Mouse (Mus musculus): ENCODE results near the gene Odf3l1. TPM values are rescaled to one million over a fixed set of nuclear protein-coding genes. Genes with fewer than 3 reads are reported as not detected.

Gene Odf3l1
- polyA plus RNA-seq, 1 experiment from 2014 or later, result not detected

GRCm38 (mm10) chr9:56890522-56891250, 26.2 kb upstream of the Odf3l1 start:
- H3K27ac ChIP-seq, result no peak overlapping the region
- no peaks in the 10 kb centered on the region for H3K79me2 ChIP-seq (ENCODE audit: inconsistent target)
- 68% methylated on average over 10 of the region's 11 CpGs for WGBS (ENCODE audit: missing documents)
- no peak overlapping the region for H3K4me3 ChIP-seq (ENCODE audit: inconsistent target)
- H3K36me3 ChIP-seq (ENCODE audit: inconsistent target), result no peaks in the 10 kb centered on the region

DNA sequence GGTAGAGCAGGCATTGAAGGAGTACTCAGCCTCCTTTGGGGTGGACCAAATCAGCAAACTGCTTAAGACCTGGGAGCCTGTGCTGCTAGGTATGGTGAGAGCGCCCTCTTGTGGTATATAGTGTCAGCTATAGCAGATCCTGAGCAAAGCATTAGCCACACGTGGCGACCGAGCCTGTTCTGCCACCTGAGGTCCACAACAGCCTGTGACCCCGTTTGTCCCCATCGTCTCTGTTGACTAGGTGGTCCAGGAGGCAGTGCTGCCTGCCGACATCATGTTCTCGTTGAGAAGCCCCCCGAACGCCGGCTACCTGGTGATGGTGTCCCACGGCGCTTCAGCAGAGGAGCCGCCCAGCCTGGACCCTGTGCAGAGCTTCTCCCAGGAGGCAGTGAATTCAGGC, 25.3 kb upstream of the Odf3l1 start:
- Histone ChIP-seq H3K36me3 (ENCODE audit: inconsistent target) (no peaks in the 10 kb centered on the region), H3K79me2 (ENCODE audit: inconsistent target) (no peaks in the 10 kb centered on the region), H3K4me3 (ENCODE audit: inconsistent target) (no peak overlapping the region), H3K27ac (no peak overlapping the region)
- WGBS (ENCODE audit: missing documents), result 15% methylated on average over 14 of the region's 14 CpGs

DNA sequence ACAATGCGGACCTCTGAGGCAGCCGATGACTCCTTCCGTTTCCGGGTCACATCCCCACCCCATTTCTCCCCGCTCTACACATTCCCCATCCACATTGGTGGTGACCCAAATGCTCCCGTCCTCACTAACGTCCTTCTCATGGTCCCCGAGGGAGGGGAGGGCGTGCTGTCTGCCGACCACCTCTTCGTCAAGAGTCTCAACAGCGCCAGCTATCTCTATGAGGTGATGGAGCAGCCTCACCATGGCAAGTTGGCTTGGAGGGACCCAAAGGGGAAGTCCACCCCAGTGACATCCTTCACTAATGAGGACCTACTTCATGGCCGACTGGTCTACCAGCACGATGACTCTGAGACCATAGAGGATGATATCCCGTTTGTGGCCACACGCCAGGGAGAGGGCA, 23.1 kb upstream of the Odf3l1 start:
- WGBS (ENCODE audit: missing documents), result 93% methylated on average over 16 of the region's 16 CpGs
- no peak overlapping the region for H3K27ac ChIP-seq
- H3K4me3 ChIP-seq (ENCODE audit: inconsistent target), result no peak overlapping the region
- H3K36me3 ChIP-seq (ENCODE audit: inconsistent target), result no peaks in the 10 kb centered on the region
- H3K79me2 ChIP-seq (ENCODE audit: inconsistent target), result no peaks in the 10 kb centered on the region

DNA sequence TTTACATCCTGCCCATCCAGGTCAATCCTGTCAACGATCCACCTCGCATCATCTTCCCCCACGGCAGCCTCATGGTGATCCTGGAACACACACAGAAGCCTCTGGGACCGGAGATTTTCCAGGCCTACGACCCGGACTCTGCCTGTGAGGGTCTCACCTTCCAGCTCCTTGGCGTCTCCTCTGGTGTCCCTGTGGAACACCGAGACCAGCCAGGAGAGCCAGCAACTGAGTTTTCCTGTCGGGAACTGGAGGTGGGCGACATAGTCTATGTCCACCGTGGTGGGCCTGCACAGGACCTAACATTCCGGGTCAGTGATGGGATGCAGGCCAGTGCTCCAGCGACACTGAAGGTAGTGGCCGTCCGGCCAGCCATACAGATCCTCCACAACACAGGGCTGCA, 22.1 kb upstream of the Odf3l1 start:
- Histone ChIP-seq H3K79me2 (ENCODE audit: inconsistent target) (no peaks in the 10 kb centered on the region), H3K4me3 (ENCODE audit: inconsistent target) (no peak overlapping the region), H3K36me3 (ENCODE audit: inconsistent target) (no peaks in the 10 kb centered on the region), H3K27ac (no peak overlapping the region)
- WGBS (ENCODE audit: missing documents), result 95% methylated on average over 14 of the region's 15 CpGs

DNA sequence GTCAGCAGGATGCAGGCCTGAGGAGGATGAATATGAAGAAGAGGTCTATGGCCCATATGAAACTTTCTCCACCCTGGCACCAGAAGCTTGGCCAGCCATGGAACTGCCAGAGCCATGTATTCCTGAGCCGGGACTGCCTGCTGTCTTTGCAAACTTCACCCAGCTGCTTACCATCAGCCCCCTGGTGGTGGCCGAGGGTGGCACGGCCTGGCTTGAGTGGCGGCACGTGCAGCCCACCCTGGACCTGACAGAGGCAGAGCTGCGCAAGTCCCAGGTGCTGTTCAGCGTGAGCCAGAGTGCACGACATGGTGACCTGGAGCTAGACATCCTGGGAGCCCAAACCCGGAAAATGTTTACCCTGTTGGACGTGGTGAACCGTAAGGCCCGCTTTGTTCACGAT, 21.6 kb upstream of the Odf3l1 start:
- H3K4me3 ChIP-seq (ENCODE audit: inconsistent target), result no peak overlapping the region
- WGBS (ENCODE audit: missing documents), result 70% methylated on average over 12 of the region's 13 CpGs
- no peaks in the 10 kb centered on the region for H3K79me2 ChIP-seq (ENCODE audit: inconsistent target)
- no peak overlapping the region for H3K27ac ChIP-seq
- no peaks in the 10 kb centered on the region for H3K36me3 ChIP-seq (ENCODE audit: inconsistent target)

GRCm38 (mm10) chr9:56884328-56884727, 19.8 kb upstream of the Odf3l1 start:
- Histone ChIP-seq H3K36me3 (ENCODE audit: inconsistent target) (no peaks in the 10 kb centered on the region), H3K27ac (no peak overlapping the region), H3K79me2 (ENCODE audit: inconsistent target) (no peaks in the 10 kb centered on the region), H3K4me3 (ENCODE audit: inconsistent target) (no peak overlapping the region)
- 93% methylated on average over 4 of the region's 4 CpGs for WGBS (ENCODE audit: missing documents)

- no peaks in the 10 kb centered on the region for H3K36me3 ChIP-seq (ENCODE audit: inconsistent target)
- no peak overlapping the region for H3K27ac ChIP-seq
- 81% methylated on average over 7 of the region's 7 CpGs for WGBS (ENCODE audit: missing documents)
- H3K79me2 ChIP-seq (ENCODE audit: inconsistent target), result no peaks in the 10 kb centered on the region
- no peak overlapping the region for H3K4me3 ChIP-seq (ENCODE audit: inconsistent target)
These were observed 19.0 kb upstream of the Odf3l1 start for GRCm38 (mm10) chr9:56883470-56883869.

GRCm38 (mm10) chr9:56882818-56883217, 18.3 kb upstream of the Odf3l1 start:
- H3K36me3 ChIP-seq (ENCODE audit: inconsistent target), result no peaks in the 10 kb centered on the region
- no peak overlapping the region for H3K27ac ChIP-seq
- WGBS (ENCODE audit: missing documents), result 54% methylated on average over 12 of the region's 12 CpGs
- H3K79me2 ChIP-seq (ENCODE audit: inconsistent target), result no peaks in the 10 kb centered on the region
- H3K4me3 ChIP-seq (ENCODE audit: inconsistent target), result no peak overlapping the region

- 75% methylated on average over 4 of the region's 4 CpGs for WGBS (ENCODE audit: missing documents)
- H3K27ac ChIP-seq, result no peak overlapping the region
- no peak overlapping the region for H3K4me3 ChIP-seq (ENCODE audit: inconsistent target)
- no peaks in the 10 kb centered on the region for H3K36me3 ChIP-seq (ENCODE audit: inconsistent target)
- no peaks in the 10 kb centered on the region for H3K79me2 ChIP-seq (ENCODE audit: inconsistent target)
These were observed 17.8 kb upstream of the Odf3l1 start for GRCm38 (mm10) chr9:56882283-56882682.

- no peaks in the 10 kb centered on the region for H3K36me3 ChIP-seq (ENCODE audit: inconsistent target)
- 50% methylated on average over 3 of the region's 3 CpGs for WGBS (ENCODE audit: missing documents)
- H3K79me2 ChIP-seq (ENCODE audit: inconsistent target), result no peaks in the 10 kb centered on the region
- no peak overlapping the region for H3K4me3 ChIP-seq (ENCODE audit: inconsistent target)
- no peak overlapping the region for H3K27ac ChIP-seq
These were observed 17.1 kb upstream of the Odf3l1 start for GRCm38 (mm10) chr9:56881539-56882082.

DNA sequence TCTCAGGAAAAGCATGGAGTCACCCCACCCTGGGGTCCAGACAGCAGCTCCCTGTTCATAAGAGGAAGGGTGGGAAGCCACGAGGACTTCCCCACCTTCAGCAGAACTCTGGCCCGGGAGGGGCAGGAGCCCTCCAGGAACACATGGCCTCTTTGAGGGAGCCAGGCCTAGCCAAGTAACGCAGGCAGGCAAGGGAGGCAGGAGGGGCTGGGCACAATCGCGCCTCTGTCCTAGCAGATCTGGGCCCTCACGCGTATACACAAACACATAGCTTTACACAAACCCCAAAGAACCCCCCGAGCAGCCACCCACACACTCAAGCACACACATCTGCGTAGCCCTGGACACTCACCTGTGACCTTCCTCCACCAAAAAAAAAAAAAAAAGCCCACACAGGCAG, 16.3 kb upstream of the Odf3l1 start:
- H3K36me3 ChIP-seq (ENCODE audit: inconsistent target), result no peaks in the 10 kb centered on the region
- H3K79me2 ChIP-seq (ENCODE audit: inconsistent target), result no peaks in the 10 kb centered on the region
- H3K4me3 ChIP-seq (ENCODE audit: inconsistent target), result no peak overlapping the region
- H3K27ac ChIP-seq, result no peak overlapping the region
- 64% methylated on average over 9 of the region's 9 CpGs for WGBS (ENCODE audit: missing documents)

- H3K4me3 ChIP-seq (ENCODE audit: inconsistent target), result no peak overlapping the region
- H3K79me2 ChIP-seq (ENCODE audit: inconsistent target), result no peaks in the 10 kb centered on the region
- H3K27ac ChIP-seq, result no peak overlapping the region
- WGBS (ENCODE audit: missing documents), result 78% methylated on average over 5 of the region's 5 CpGs
- H3K36me3 ChIP-seq (ENCODE audit: inconsistent target), result no peaks in the 10 kb centered on the region
These were observed 12.8 kb upstream of the Odf3l1 start for GRCm38 (mm10) chr9:56877284-56877683.

DNA sequence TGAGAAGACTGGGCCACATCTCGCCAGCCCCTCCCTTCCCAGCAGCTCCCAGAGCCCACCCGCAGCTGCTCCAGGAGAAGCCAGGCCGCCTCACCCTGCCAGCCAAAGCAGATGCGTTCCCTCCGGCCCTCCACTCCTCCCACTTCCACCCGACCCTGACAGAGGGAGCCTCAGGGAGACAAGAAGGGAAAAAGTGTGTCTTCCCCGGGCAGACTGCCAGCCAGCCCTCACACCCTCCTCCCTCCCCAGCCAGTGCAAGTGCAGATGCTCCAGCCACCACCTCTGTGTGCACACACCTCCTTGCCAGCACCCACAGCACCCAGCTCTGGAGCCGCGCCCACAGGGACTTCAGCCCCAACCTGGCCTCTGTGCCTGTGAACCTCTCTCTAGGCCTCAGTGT, 12.3 kb upstream of the Odf3l1 start:
- WGBS (ENCODE audit: missing documents), result 94% methylated on average over 9 of the region's 9 CpGs
- Histone ChIP-seq H3K36me3 (ENCODE audit: inconsistent target) (no peaks in the 10 kb centered on the region), H3K4me3 (ENCODE audit: inconsistent target) (no peak overlapping the region), H3K79me2 (ENCODE audit: inconsistent target) (no peaks in the 10 kb centered on the region), H3K27ac (no peak overlapping the region)

- H3K4me3 ChIP-seq (ENCODE audit: inconsistent target), result no peak overlapping the region
- H3K79me2 ChIP-seq (ENCODE audit: inconsistent target), result no peaks in the 10 kb centered on the region
- peak overlapping the region; percentile 17; the same call in 1 of the 2 replicates for H3K27ac ChIP-seq
- H3K36me3 ChIP-seq (ENCODE audit: inconsistent target), result no peaks in the 10 kb centered on the region
- 89% methylated on average over 1 of the region's 1 CpGs for WGBS (ENCODE audit: missing documents)
These were observed 8.6 kb upstream of the Odf3l1 start for GRCm38 (mm10) chr9:56873097-56873496.

GRCm38 (mm10) chr9:56872105-56872903, 7.8 kb upstream of the Odf3l1 start:
- H3K27ac ChIP-seq, result no peak overlapping the region
- WGBS (ENCODE audit: missing documents), result 86% methylated on average over 5 of the region's 5 CpGs

More at GRCm38 (mm10) chr9:56872105-56872903, 7.8 kb upstream of the Odf3l1 start:
- Histone ChIP-seq H3K79me2 (ENCODE audit: inconsistent target) (no peaks in the 10 kb centered on the region), H3K36me3 (ENCODE audit: inconsistent target) (no peaks in the 10 kb centered on the region), H3K4me3 (ENCODE audit: inconsistent target) (no peak overlapping the region)
